Mouse (Mus musculus) kidney, adult 2 months (tissue): Measurements from ENCODE around the gene Ildr2. TPM values are rescaled to one million over a fixed set of nuclear protein-coding genes. Genes with fewer than 3 reads are reported as not detected.

Experiments
- DNase-seq: peaks from one replicate; pipeline ENCODE4 v3.0.0; 2021
- H3K27ac ChIP-seq: fragments of 200-500 bp; 2 replicates; pipeline ENCODE4 v1.5.1; 2012; ENCODE audit warnings: low read depth, low read length, control low read depth, inconsistent platforms; ENCODE audit not compliant: insufficient read depth
- H3K27me3 ChIP-seq: fragments of 200-500 bp; replicated peaks from 2 replicates; pipeline ENCODE4 v1.6.1; 2012; ENCODE audit warnings: mild to moderate bottlenecking, moderate library complexity, low read length, inconsistent platforms; ENCODE audit not compliant: control insufficient read depth, insufficient read depth
- H3K36me3 ChIP-seq: fragments of 200-500 bp; 2 replicates; pipeline ENCODE4 v1.6.1; 2012; ENCODE audit warnings: mild to moderate bottlenecking, moderate library complexity, low read length, inconsistent platforms; ENCODE audit not compliant: control insufficient read depth, insufficient read depth
- H3K4me1 ChIP-seq: fragments of 200-500 bp; 2 replicates; pipeline ENCODE4 v1.6.1; 2011; ENCODE audit warnings: low read length; ENCODE audit not compliant: control insufficient read depth, insufficient read depth
- H3K4me3 ChIP-seq: fragments of 200-500 bp; 2 replicates; pipeline ENCODE4 v1.5.1; 2011; ENCODE audit warnings: mild to moderate bottlenecking, low read depth, low read length, control low read depth; ENCODE audit not compliant: insufficient read depth
- CTCF ChIP-seq: fragments of 200-500 bp; conservative IDR thresholded peaks from 2 replicates; pipeline ENCODE4 v1.5.1; 2011; ENCODE audit warnings: low read depth, mild to moderate bottlenecking, control low read depth, low read length, moderate library complexity, mixed read lengths; ENCODE audit not compliant: insufficient read depth, insufficient read length
- POLR2A ChIP-seq: fragments of 200-500 bp; IDR thresholded peaks from one replicate; pipeline ENCODE4 v1.6.1; 2011; ENCODE audit warnings: low read depth, low read length, control low read depth
- WGBS: fragments of 180-500 bp; shearing (Covaris S2); methylation state at CpG from one replicate; pipeline ENCODE4 v1.1.7; 2018; 5-methylcytosine and 5-hydroxymethylcytosine counted together
- polyA plus RNA-seq: library from polyadenylated mRNA; depleted of rRNA; stranded (reverse); fragments of >200 nt; gene quantifications from 2 replicates; pipeline ENCODE4 v1.2.3, GENCODE M21; 2012

Ildr2 gene
- polyA plus RNA-seq, 1 experiment: 12.3 TPM

- no peak for DNase-seq
- TF ChIP-seq POLR2A: no peak
- TF ChIP-seq CTCF: no peak
- H3K27ac ChIP-seq: no peak overlapping the region
- no peaks in the 10 kb centered on the region for H3K36me3 ChIP-seq
- H3K4me1 ChIP-seq: no peaks in the 10 kb centered on the region
- 82% methylated on average over 1 of the region's 1 CpGs for WGBS
- H3K27me3 ChIP-seq: no peaks in the 10 kb centered on the region
- no peak overlapping the region for H3K4me3 ChIP-seq
These were observed 88.6 kb downstream of the Ildr2 start for GRCm38 (mm10) chr1:166342539-166342938.

- no peaks in the 10 kb centered on the region for H3K27me3 ChIP-seq
- 56% methylated on average over 5 of the region's 5 CpGs for WGBS
- no peak overlapping the region for H3K27ac ChIP-seq
- no peaks in the 10 kb centered on the region for H3K36me3 ChIP-seq
- no peak for DNase-seq
- no peaks in the 10 kb centered on the region for H3K4me1 ChIP-seq
- no peak for TF ChIP-seq CTCF
- no peak for TF ChIP-seq POLR2A
- H3K4me3 ChIP-seq: no peak overlapping the region
These were observed 89.6 kb downstream of the Ildr2 start for GRCm38 (mm10) chr1:166343586-166343985.

GRCm38 (mm10) chr1:166344300-166345077, 90.5 kb downstream of the Ildr2 start:
- H3K27me3 ChIP-seq: no peaks in the 10 kb centered on the region
- no peak for DNase-seq
- 79% methylated on average over 8 of the region's 8 CpGs for WGBS
- no peaks in the 10 kb centered on the region for H3K4me1 ChIP-seq
- H3K4me3 ChIP-seq: no peak overlapping the region
- H3K27ac ChIP-seq: no peak overlapping the region
- no peaks in the 10 kb centered on the region for H3K36me3 ChIP-seq
- TF ChIP-seq CTCF (no peak), POLR2A (no peak)

GRCm38 (mm10) chr1:166345602-166346001, 91.7 kb downstream of the Ildr2 start:
- Histone ChIP-seq H3K36me3 (no peaks in the 10 kb centered on the region), H3K4me1 (no peaks in the 10 kb centered on the region), H3K27me3 (no peaks in the 10 kb centered on the region), H3K4me3 (no peak overlapping the region), H3K27ac (no peak overlapping the region)
- WGBS: 86% methylated on average over 6 of the region's 6 CpGs
- no peak for DNase-seq
- TF ChIP-seq POLR2A (no peak), CTCF (no peak)

GRCm38 (mm10) chr1:166346906-166347305, 93.0 kb downstream of the Ildr2 start:
- 68% methylated on average over 3 of the region's 3 CpGs for WGBS
- H3K4me1 ChIP-seq: no peaks in the 10 kb centered on the region
- H3K4me3 ChIP-seq: no peak overlapping the region
- H3K36me3 ChIP-seq: no peaks in the 10 kb centered on the region
- H3K27me3 ChIP-seq: no peaks in the 10 kb centered on the region
- no peak overlapping the region for H3K27ac ChIP-seq
- no peak for TF ChIP-seq POLR2A
- TF ChIP-seq CTCF: no peak
- no peak for DNase-seq

GRCm38 (mm10) chr1:166349341-166349740, 95.4 kb downstream of the Ildr2 start:
- Histone ChIP-seq H3K4me3 (no peak overlapping the region), H3K27me3 (no peaks in the 10 kb centered on the region), H3K4me1 (no peaks in the 10 kb centered on the region), H3K36me3 (no peaks in the 10 kb centered on the region), H3K27ac (no peak overlapping the region)
- WGBS: 78% methylated on average over 3 of the region's 3 CpGs
- DNase-seq: no peak
- no peak for TF ChIP-seq CTCF
- TF ChIP-seq POLR2A: no peak

GRCm38 (mm10) chr1:166349751-166350150, 95.8 kb downstream of the Ildr2 start:
- H3K27ac ChIP-seq: no peak overlapping the region
- no peaks in the 10 kb centered on the region for H3K27me3 ChIP-seq
- 74% methylated on average over 11 of the region's 11 CpGs for WGBS
- no peaks in the 10 kb centered on the region for H3K36me3 ChIP-seq
- no peak overlapping the region for H3K4me3 ChIP-seq
- H3K4me1 ChIP-seq: no peaks in the 10 kb centered on the region
- TF ChIP-seq POLR2A (no peak), CTCF (no peak)
- no peak for DNase-seq
